Mouse (Mus musculus) c-Kit-positive CD71-positive TER-119-positive erythroid progenitor cells, embryonic 14.5 days (primary cell): ENCODE measurements around the gene Apol11a.
"Not testable (repeated sequence)": the region's sequence is repeated elsewhere in the genome, so short reads cannot be mapped to it uniquely, and the experiment has no call there.

ENCODE experiments used
- DNase-seq: peaks from one replicate; pipeline ENCODE4 v3.0.0-alpha.2; 2013; ENCODE audit warnings: low spot score

Apol11a gene

GRCm38 (mm10) chr15:77507966-77508365, at the start of gene Apol11a:
TSS of gene Apol11a (plus strand) at chr15:77508271.
- DNase-seq: not testable (repeated sequence)

DNA sequence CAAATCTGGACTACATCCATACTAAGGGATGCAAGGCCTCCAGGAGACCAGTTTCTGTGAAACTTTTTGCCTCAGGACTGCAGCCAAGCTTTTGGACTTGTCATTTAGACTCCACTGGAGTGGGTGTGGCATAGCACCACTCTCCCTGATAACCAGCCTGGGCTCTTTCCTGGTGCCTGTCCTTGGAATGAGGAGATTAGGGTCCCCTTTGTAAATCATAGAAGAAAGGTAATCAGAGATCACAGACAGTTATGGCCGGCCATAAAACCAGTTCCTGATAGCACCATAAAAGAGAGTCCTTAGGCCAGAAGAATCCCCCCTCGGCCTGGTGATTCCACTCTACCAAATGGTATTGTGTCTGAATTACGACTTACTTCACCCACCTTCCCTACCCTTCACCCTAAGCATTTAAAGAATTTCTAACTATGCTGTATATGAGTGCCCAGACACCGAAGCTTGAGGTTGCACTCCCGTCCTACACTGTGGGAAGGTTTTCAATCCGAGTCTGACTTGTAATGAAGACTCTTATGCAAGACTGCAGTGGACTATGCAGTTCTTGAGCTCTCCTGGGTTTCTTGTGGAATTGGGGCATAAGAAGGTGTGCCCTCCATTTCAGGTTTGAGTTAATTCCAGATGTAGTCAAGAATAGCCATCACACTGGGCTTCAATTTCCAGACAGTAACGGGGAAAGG, 33.2 kb upstream of the Apol11a start:
- not testable (repeated sequence) for DNase-seq

DNA sequence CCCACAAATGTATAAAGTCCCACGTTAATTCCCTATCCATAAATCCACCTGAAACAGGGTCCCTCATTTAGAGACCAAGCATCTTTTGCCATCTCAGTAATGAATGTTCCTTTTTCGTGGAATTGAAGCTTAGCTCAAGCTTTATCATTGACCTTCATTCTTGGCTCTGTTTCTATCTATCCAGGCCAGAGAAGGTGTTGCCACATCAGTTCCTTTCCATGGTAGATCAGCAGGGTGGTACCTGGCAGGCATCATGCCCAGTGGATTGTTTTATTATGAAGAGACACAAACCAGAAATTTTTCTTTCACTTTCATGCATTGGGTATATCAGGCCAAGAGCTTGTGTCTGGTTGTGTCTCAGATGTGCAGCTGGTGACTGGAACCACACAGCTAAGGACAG, 31.4 kb upstream of the Apol11a start, which contains the start of gene Apol10a:
Gene Apol10a, plus strand, starts transcription at position 355 of the 400 bp plus-strand sequence.
- DNase-seq: not testable (repeated sequence)

DNA sequence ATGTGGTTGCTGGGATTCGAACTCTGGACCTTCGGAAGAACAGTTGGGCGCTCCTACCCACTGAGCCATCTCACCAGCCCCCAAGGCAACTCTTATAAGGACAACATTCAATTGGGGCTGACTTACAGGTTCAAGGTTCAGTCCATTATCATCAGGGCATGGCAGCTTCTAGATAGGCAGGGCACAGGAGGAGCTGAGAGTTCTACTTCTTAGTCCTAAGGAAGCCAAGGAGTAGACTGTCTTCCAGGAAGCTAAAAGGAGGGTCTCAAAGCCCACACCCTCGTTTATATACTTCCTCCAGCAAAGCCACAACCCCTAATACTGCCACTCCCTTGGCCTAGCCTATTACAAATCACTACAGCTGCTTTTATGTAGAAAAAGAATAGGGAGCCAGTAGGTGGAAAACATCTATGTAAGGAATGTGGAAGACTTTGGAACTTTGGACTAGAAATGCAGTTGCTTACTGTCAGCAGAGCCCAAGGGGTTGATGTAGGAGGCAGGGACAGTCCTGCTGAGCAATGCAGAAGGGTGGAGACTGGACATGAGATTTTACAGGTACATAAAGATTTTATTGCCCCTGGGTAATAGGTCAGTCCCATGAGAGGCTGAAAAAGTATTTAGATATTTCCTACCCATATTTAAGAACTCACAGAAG, 25.8 kb upstream of the Apol11a start:
- DNase-seq: no peak

DNA sequence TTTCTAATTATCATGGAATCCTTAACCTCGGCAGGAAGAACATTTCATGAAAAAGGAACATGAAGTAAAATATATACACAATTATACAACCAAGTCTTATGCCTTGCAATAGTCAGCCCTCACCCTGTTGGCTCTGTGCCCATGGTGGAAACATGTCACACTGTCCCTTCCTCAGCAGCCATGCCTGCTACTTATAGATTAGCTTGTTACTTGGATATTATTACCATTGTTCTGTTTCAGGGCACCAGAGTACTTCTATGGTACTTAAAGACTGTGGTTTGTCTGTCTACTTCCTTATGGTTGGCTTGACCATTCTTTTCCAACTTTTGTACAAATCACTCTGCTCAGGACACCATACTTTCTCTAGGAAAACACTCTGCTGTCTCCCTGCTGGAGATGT, 14.9 kb upstream of the Apol11a start:
- DNase-seq: not testable (repeated sequence)

DNA sequence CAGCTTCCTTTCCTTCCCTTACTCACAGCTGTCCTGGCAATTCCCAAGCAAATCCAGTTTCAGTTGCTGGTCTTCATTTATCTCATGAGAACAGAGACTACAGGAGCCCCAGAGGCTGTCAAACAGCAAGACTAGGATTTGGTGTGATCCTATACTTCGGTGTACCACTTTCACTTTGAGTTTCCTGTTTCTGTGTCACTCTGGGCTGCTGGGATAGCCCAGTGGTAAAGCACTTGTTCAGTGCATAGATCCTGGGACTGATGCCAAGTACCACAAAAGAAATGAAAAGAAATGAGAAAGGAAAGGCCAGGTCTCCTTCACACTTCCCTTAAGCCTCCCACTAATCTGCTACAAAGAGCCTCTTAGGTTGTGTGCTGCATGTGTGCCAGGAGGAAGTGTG, 13.4 kb upstream of the Apol11a start:
- DNase-seq: not testable (repeated sequence)

DNA sequence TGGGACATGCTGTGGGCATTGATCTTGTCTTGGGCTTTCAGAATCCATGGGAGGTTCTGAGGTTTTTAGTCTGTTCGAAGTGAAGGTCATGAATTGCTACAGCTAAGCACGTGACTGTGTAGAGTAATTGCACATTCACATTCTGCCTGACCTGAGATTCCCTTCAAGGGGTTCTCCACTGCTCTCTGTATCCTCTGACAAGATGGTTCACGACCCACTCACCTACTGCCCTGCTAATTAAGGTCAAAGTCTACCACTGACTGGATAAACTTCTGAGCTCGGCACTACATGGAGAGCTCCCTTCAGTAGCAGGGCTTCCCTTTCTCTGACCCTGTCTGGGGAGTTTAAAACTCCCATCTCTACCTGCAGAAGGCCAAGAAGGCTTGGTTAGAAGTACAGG, 12.5 kb downstream of the Apol11a start:
- not testable (repeated sequence) for DNase-seq

DNA sequence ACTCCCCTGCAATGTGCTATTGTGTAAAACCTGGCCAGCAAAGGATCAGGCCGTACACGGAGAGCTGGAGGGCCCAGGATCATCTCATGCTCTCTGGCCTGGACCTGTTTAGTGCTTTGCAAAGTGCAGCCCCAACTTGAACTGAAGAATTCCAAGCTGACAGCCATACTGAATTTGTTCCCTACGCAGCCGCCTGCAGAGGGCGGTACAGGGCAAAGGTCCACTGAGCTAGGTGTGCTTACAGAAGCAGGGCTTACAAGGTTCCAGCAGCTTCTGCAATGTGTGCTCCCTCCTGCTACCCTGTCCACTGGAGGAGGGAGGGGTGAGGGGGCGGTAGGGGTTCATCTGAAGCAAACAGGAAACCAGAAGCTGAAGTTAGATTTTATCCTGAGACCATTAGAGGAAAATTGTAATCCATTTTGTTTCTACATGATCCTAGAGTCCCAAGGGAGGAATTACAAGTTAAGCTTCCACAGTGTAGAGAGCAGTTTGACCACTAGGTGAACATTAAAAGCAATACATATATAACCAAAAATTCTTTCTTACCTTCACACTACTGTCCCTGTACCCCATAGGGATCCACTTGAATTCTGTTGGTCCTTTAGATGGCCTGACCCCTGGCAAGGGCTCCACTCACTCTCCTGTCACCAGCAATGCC, 15.2 kb downstream of the Apol11a start:
- DNase-seq: not testable (repeated sequence)

GRCm38 (mm10) chr15:77533216-77533615, 25.1 kb downstream of the Apol11a start, which contains the start of gene Apol7c:
TSS of gene Apol7c (minus strand) at chr15:77533316.
- no peak for DNase-seq

- not testable (repeated sequence) for DNase-seq
Observed at GRCm38 (mm10) chr15:77539221-77539620, 31.1 kb downstream of the Apol11a start.

DNA sequence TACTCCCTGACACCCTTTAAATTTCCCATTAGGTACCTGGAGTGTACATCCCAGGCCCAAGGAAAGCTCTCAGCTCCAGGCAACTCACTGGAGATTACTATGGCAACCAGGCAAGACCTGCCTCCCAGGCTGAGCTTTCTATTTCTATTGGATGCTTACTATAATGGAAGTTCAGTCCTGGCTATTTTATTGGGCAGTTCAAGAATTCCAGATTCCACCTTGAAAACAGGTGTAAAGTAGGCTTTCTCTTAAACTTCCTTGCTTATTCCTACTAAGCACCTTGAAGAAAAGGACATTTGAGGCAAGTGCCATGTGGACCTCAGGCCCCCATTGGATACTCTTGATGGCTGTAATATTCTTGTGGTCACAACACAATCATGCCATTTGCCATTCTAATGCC, 53.7 kb downstream of the Apol11a start, which contains the start of gene 1700025B11Rik:
Gene 1700025B11Rik, minus strand, starts transcription at position 101 of the 400 bp plus-strand sequence.
- DNase-seq: no peak

- DNase-seq: no peak
Observed at GRCm38 (mm10) chr15:77563219-77563618, 55.1 kb downstream of the Apol11a start.
